Mouse (Mus musculus) lung, postnatal 0 days (tissue): ENCODE measurements around the gene Olfr1393.

Source experiments
- CTCF ChIP-seq: IDR thresholded peaks from 2 replicates; pipeline ENCODE4 v1.5.1; 2016; ENCODE audit warnings: antibody characterized with exemption, mild to moderate bottlenecking
- EP300 ChIP-seq: IDR thresholded peaks from 2 replicates; pipeline ENCODE4 v1.6.1; 2016; ENCODE audit warnings: antibody characterized with exemption, mild to moderate bottlenecking, control low read depth

- TF ChIP-seq EP300 (no peak), CTCF (no peak)
Measured at GRCm38 (mm10) chr11:49264081-49264480, 14.0 kb upstream of the Olfr1393 start.
